Mouse (Mus musculus) CH12.LX (cell line): ENCODE measurements at regions not wholly inside any gene's neighbourhood (a gene's known extent, or its start where the extent isn't known, plus 50 kb on each side); places are given as distances from the start of the nearest gene placed in this dataset.

Experiments used
- DNase-seq: peaks from one replicate; pipeline ENCODE4 v3.0.0-alpha.2; 2013; ENCODE audit errors: extremely low read depth
- H3K27ac ChIP-seq: 2 replicates; pipeline ENCODE4 v1.5.1; 2012; ENCODE audit warnings: low read depth, mild to moderate bottlenecking, control low read depth, moderate library complexity; ENCODE audit not compliant: insufficient read depth
- H3K27me3 ChIP-seq: replicated peaks from 2 replicates; pipeline ENCODE3; 2012; ENCODE audit warnings: inconsistent platforms
- H3K36me3 ChIP-seq, 2 experiments: replicated peaks in 1 of 2; 2 replicates each; pipeline versions ENCODE3 to v1.6.1; 2012; ENCODE audit warnings: inconsistent platforms in 1 of 2, low read length in 1 of 2, mild to moderate bottlenecking in 1 of 2, mixed read lengths in 1 of 2, moderate library complexity in 1 of 2; ENCODE audit not compliant: control insufficient read depth in 1 of 2, insufficient read depth in 1 of 2
- H3K4me1 ChIP-seq, 2 experiments: 2 replicates each; pipeline ENCODE4 v1.6.1; 2012; ENCODE audit warnings: inconsistent platforms in 1 of 2, moderate library complexity in 1 of 2; ENCODE audit not compliant: insufficient read depth in 2 of 2, control insufficient read depth in 1 of 2
- H3K4me2 ChIP-seq: 2 replicates; pipeline ENCODE4 v1.6.1; 2012; ENCODE audit warnings: low read depth, mild to moderate bottlenecking, control low read depth; ENCODE audit not compliant: poor library complexity, insufficient read depth, severe bottlenecking
- H3K4me3 ChIP-seq, 3 experiments: fragments of 150-350 bp in 1 of 3; sonication (generic) in 1 of 3; replicated peaks in 1 of 3; 2 replicates each; pipeline versions ENCODE3 to v1.5.1; 2011 to 2012; ENCODE audit warnings: low read depth in 2 of 3, low read length in 2 of 3, mild to moderate bottlenecking in 2 of 3, moderate library complexity in 2 of 3, control low read depth in 1 of 3, improper control_type of control experiment in 1 of 3, inconsistent platforms in 1 of 3, mixed read lengths in 1 of 3; ENCODE audit not compliant: poor library complexity in 1 of 3
- H3K79me2 ChIP-seq: replicated peaks from 2 replicates; pipeline ENCODE4 v1.6.1; 2012; ENCODE audit warnings: mild to moderate bottlenecking, moderate library complexity; ENCODE audit not compliant: control insufficient read depth, poor library complexity, insufficient read depth, severe bottlenecking; ENCODE audit errors: extremely low read depth
- H3K9ac ChIP-seq: 2 replicates; pipeline ENCODE4 v1.6.1; 2012; ENCODE audit warnings: low read depth, mild to moderate bottlenecking, control low read depth, moderate library complexity; ENCODE audit not compliant: insufficient read depth
- H3K9me3 ChIP-seq: replicated peaks from 2 replicates; pipeline ENCODE3; 2012; ENCODE audit warnings: low read length, inconsistent platforms, mixed read lengths
- BHLHE40 ChIP-seq: IDR thresholded peaks from 2 replicates; pipeline ENCODE4 v1.6.1; 2011; ENCODE audit warnings: mild to moderate bottlenecking, low read depth, low read length, improper control_type of control experiment
- EP300 ChIP-seq: IDR thresholded peaks from 2 replicates; pipeline ENCODE4 v1.6.1; 2011; ENCODE audit warnings: low read length, improper control_type of control experiment
- GABPA ChIP-seq: IDR thresholded peaks from 2 replicates; pipeline ENCODE4 v1.6.1; 2012; ENCODE audit warnings: low read depth, low read length, improper control_type of control experiment, inconsistent platforms; ENCODE audit not compliant: insufficient replicate concordance
- HCFC1 ChIP-seq: IDR thresholded peaks from 2 replicates; pipeline ENCODE4 v1.6.1; 2012; ENCODE audit warnings: low read depth, mild to moderate bottlenecking, inconsistent platforms, low read length, improper control_type of control experiment
- IRF4 ChIP-seq: IDR thresholded peaks from 2 replicates; pipeline ENCODE4 v1.6.1; 2014; ENCODE audit warnings: low read depth, mild to moderate bottlenecking, inconsistent platforms, low read length, improper control_type of control experiment
- JUN ChIP-seq: IDR thresholded peaks from 2 replicates; pipeline ENCODE4 v1.6.1; 2011; ENCODE audit warnings: low read depth, mild to moderate bottlenecking, low read length, improper control_type of control experiment, moderate library complexity; ENCODE audit not compliant: insufficient read depth
- JUND ChIP-seq: conservative IDR thresholded peaks from 2 replicates; pipeline ENCODE4 v1.6.1; 2011; ENCODE audit warnings: low read depth, low read length, improper control_type of control experiment
- MAFK ChIP-seq: IDR thresholded peaks from 2 replicates; pipeline ENCODE4 v1.6.1; 2011; ENCODE audit warnings: low read length, improper control_type of control experiment; ENCODE audit not compliant: insufficient replicate concordance
- MAX ChIP-seq: IDR thresholded peaks from 2 replicates; pipeline ENCODE4 v1.6.1; 2011; ENCODE audit warnings: low read length, improper control_type of control experiment
- MAZ ChIP-seq: IDR thresholded peaks from 2 replicates; pipeline ENCODE4 v1.6.1; 2012; ENCODE audit warnings: low read depth, mild to moderate bottlenecking, inconsistent platforms, low read length, improper control_type of control experiment, moderate library complexity
- MEF2A ChIP-seq: IDR thresholded peaks from 2 replicates; pipeline ENCODE4 v1.6.1; 2014; ENCODE audit warnings: low read depth, mild to moderate bottlenecking, inconsistent platforms, low read length, improper control_type of control experiment, borderline replicate concordance
- MYC ChIP-seq: IDR thresholded peaks from 2 replicates; pipeline ENCODE4 v1.6.1; 2011; ENCODE audit warnings: low read depth, mild to moderate bottlenecking, improper control_type of control experiment, low read length
- NELFE ChIP-seq: IDR thresholded peaks from 2 replicates; pipeline ENCODE4 v1.6.1; 2011; ENCODE audit warnings: low read depth, low read length, improper control_type of control experiment
- POLR2A ChIP-seq: IDR thresholded peaks from 2 replicates; pipeline ENCODE4 v1.6.1; 2011; ENCODE audit warnings: low read depth, mild to moderate bottlenecking, improper control_type of control experiment, low read length
- POLR2AphosphoS2 ChIP-seq: IDR thresholded peaks from 2 replicates; pipeline ENCODE4 v1.6.1; 2011; ENCODE audit warnings: low read depth, low read length, improper control_type of control experiment
- RAD21 ChIP-seq: IDR thresholded peaks from 2 replicates; pipeline ENCODE4 v1.6.1; 2011; ENCODE audit warnings: low read depth, mild to moderate bottlenecking, low read length, improper control_type of control experiment, moderate library complexity
- SIN3A ChIP-seq: IDR thresholded peaks from 2 replicates; pipeline ENCODE4 v1.6.1; 2012; ENCODE audit warnings: low read length, improper control_type of control experiment, inconsistent platforms
- SMC3 ChIP-seq: IDR thresholded peaks from 2 replicates; pipeline ENCODE4 v1.6.1; 2011; ENCODE audit warnings: low read depth, low read length, improper control_type of control experiment
- TBP ChIP-seq: conservative IDR thresholded peaks from 2 replicates; pipeline ENCODE4 v1.6.1; 2011; ENCODE audit warnings: low read depth, low read length, improper control_type of control experiment
- TCF12 ChIP-seq: IDR thresholded peaks from 2 replicates; pipeline ENCODE4 v1.6.1; 2014; ENCODE audit warnings: low read depth, mild to moderate bottlenecking, inconsistent platforms, low read length, improper control_type of control experiment
- UBTF ChIP-seq: IDR thresholded peaks from 2 replicates; pipeline ENCODE4 v1.6.1; 2012; ENCODE audit warnings: low read depth, mild to moderate bottlenecking, inconsistent platforms, low read length, improper control_type of control experiment, moderate library complexity
- USF1 ChIP-seq: IDR thresholded peaks from 2 replicates; pipeline ENCODE4 v1.6.1; 2014; ENCODE audit warnings: low read depth, mild to moderate bottlenecking, inconsistent platforms, low read length, improper control_type of control experiment
- USF2 ChIP-seq: conservative IDR thresholded peaks from 2 replicates; pipeline ENCODE4 v1.6.1; 2011; ENCODE audit warnings: low read depth, low read length, improper control_type of control experiment
- ZC3H11A ChIP-seq: IDR thresholded peaks from 2 replicates; pipeline ENCODE4 v1.6.1; 2012; ENCODE audit warnings: low read depth, mild to moderate bottlenecking, inconsistent platforms, low read length, improper control_type of control experiment
- ZKSCAN1 ChIP-seq: IDR thresholded peaks from 2 replicates; pipeline ENCODE4 v1.6.1; 2012; ENCODE audit warnings: low read depth, inconsistent platforms, low read length, improper control_type of control experiment, borderline replicate concordance
- ZMIZ1 ChIP-seq: IDR thresholded peaks from 2 replicates; pipeline ENCODE4 v1.6.1; 2012; ENCODE audit warnings: low read depth, mild to moderate bottlenecking, inconsistent platforms, low read length, improper control_type of control experiment
- ZNF384 ChIP-seq: IDR thresholded peaks from 2 replicates; pipeline ENCODE4 v1.6.1; 2012; ENCODE audit warnings: low read depth, low read length, improper control_type of control experiment, inconsistent platforms
- dilution Hi-C: fragments of 300-500 bp; cut with MboI; formaldehyde crosslinking; loops from 2 replicates; pipeline ENCODE4 v1.14.3; 2020; ENCODE audit warnings: low sequenced_read_pairs; ENCODE audit not compliant: extremely low pct_unique_long_range_greater_than_20kb, extremely low pct_ligation_motif_present
- in situ Hi-C: fragments of 300-500 bp; cut with MboI; formaldehyde crosslinking; loops from 3 replicates; pipeline ENCODE4 v1.14.3; 2019; ENCODE audit warnings: low sequenced_read_pairs, low pct_ligation_motif_present, low pct_unique_long_range_greater_than_20kb, mixed read lengths

DNA sequence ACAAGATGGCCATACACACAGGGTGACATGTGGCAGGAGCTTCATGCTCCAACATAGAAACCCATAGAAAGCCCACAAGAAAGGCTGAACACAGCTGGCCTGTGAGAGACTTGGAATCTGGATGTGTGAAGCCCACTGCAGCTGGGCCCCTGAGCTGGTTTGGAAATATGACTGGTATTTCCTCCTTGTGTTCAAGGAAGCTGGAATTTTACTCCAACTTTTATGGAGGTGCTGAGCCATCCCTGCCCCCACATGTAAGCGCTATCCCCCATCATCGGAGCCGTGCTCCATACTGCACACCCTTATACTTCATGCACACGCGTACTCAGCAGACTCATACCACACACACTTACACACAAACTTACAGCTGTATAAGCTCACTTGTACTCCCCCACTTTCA, 87.7 kb upstream of the Agap1 start:
- in situ Hi-C loops (no loop called here), dilution Hi-C loops (no loop called here)
- no peaks in the 10 kb centered on the region for H3K27me3 ChIP-seq
- no peaks in the 10 kb centered on the region for H3K79me2 ChIP-seq
- H3K36me3 ChIP-seq, result no peaks in the 10 kb centered on the region
- no peak overlapping the region for H3K4me2 ChIP-seq
- peaks cover 86% of the 10 kb centered on the region for H3K9me3 ChIP-seq
- H3K4me3 ChIP-seq, result no peak overlapping the region
- H3K27ac ChIP-seq, result no peak overlapping the region
- no peak for DNase-seq
- H3K4me1 ChIP-seq, result no peaks in the 10 kb centered on the region
- TF ChIP-seq EP300 (no peak), USF1 (no peak), MEF2A (no peak), SIN3A (no peak)
- no peak overlapping the region for H3K9ac ChIP-seq

- DNase-seq, result no peak
- dilution Hi-C loops (no loop called here), in situ Hi-C loops (no loop called here)
- H3K4me3 ChIP-seq, result no peak overlapping the region
- no peaks in the 10 kb centered on the region for H3K36me3 ChIP-seq
- H3K4me2 ChIP-seq, result no peak overlapping the region
- H3K27ac ChIP-seq, result no peak overlapping the region
- H3K27me3 ChIP-seq, result no peaks in the 10 kb centered on the region
- TF ChIP-seq BHLHE40, result no peak
- TF ChIP-seq TBP, result no peak
- TF ChIP-seq SIN3A, result no peak
- TF ChIP-seq TCF12, result no peak
- no peak for TF ChIP-seq MYC
- no peak for TF ChIP-seq JUN
- no peak for TF ChIP-seq ZMIZ1
- TF ChIP-seq HCFC1, result no peak
- TF ChIP-seq NELFE, result no peak
- no peak for TF ChIP-seq RAD21
- TF ChIP-seq SMC3, result no peak
- no peak for TF ChIP-seq POLR2A
- no peak for TF ChIP-seq IRF4
- H3K79me2 ChIP-seq, result no peaks in the 10 kb centered on the region
- no peaks in the 10 kb centered on the region for H3K4me1 ChIP-seq
- peaks cover 88% of the 10 kb centered on the region for H3K9me3 ChIP-seq
- H3K9ac ChIP-seq, result no peak overlapping the region
These were observed 80.8 kb upstream of the Agap1 start for GRCm38 (mm10) chr1:89373806-89374205.

DNA sequence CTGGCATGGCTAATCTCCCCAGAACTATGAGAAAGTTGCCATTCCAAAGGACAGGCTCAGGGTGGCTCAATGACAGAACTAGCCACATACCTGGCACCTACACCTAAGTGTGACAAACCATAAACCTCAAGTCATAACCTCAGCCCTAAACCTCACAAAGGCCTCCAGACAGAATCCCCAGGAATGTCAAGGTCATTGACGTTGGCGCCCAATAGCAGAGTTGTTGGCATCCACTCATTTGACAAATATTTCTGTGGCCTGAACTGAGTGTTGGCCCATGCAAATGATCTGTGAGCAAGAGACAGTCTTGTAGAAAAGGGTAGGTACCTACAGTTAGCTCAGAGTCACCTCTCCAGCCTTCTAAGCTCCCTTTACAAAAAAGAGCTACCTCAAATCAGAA, 80.3 kb upstream of the Agap1 start:
- no peak for DNase-seq
- Histone ChIP-seq H3K27ac (no peak overlapping the region), H3K79me2 (no peaks in the 10 kb centered on the region), H3K9me3 (peaks cover 87% of the 10 kb centered on the region), H3K36me3 (no peaks in the 10 kb centered on the region), H3K4me2 (no peak overlapping the region), H3K4me1 (no peaks in the 10 kb centered on the region), H3K9ac (no peak overlapping the region), H3K4me3 (no peak overlapping the region), H3K27me3 (no peaks in the 10 kb centered on the region)
- in situ Hi-C loops (no loop called here), dilution Hi-C loops (no loop called here)
- TF ChIP-seq MAX (no peak), GABPA (no peak), JUND (no peak), ZC3H11A (no peak), EP300 (no peak), IRF4 (no peak), ZNF384 (no peak), MAFK (no peak), POLR2AphosphoS2 (no peak), MAZ (no peak), ZKSCAN1 (no peak), USF2 (no peak), USF1 (no peak), UBTF (no peak), SIN3A (no peak), RAD21 (no peak), MYC (no peak), ZMIZ1 (no peak), NELFE (no peak), TCF12 (no peak)
